Mouse (Mus musculus): ENCODE data around the gene Cnr1.

Gene Cnr1

DNA sequence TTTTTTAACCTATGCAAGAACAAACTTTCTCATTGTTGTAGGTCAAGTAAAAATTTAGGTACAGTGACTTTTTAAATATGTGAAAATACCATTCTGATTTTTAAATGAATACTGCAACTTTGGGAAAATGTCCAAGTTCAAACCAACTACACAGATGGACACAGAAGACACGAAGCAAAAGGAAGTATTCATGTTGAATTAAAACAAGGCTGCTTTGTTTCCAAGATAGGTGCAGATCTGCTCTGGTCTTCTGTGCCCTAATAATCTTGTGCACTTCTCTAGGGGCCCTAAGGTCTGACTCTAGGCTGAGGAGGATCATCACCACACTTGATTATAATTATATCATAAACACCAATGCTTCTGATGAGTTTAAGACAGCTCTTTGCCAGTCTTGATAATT lies 4.1 kb downstream of the Cnr1 start:
- intact Hi-C loops (cut with DNase I) = loop anchor here (10.0 kb wide), 1 partner anchor 194 kb away; no protein-coding TSS in a partner anchor

DNA sequence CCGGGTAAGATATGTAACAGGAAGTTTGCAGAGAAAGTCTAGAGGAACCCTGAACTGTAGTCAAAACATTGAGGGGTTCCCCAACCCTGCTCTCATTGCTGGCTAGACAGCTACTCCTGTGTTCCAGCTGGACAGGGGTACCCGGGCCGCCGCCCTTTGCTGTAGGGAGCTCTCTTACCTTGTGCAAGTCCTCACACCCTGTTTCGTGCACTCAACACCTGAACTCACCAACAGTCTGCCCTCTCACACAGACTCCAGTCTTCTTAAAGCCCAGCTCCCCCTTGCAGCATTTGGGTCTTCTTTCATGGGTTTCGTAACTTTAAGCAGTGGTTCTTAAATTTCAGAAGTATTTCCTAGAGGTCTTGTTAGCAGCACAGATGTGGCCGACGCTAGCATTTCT lies 7.0 kb downstream of the Cnr1 start:
- intact Hi-C loops (cut with DNase I) = no loop called here

DNA sequence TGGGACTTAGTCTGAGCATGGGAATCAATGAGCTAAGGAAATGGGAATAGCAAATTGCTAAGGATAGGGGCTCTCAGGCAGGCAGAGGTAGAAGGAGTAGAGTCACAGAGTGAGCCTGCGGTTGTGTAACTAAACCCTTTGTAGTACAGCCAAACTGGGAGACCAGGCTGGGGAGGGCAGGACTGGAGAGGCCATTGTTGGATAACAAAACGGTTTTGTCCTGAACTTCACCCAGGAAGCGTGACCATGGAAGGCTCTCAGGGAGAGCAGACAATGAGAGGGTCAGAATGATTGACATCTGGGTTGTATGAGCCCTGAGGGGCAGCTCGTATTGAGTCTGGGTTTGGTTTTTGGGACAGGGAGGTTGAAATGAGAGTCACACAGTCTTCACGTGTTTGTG lies 17.2 kb downstream of the Cnr1 start:
- intact Hi-C loops (cut with DNase I) = no loop called here

DNA sequence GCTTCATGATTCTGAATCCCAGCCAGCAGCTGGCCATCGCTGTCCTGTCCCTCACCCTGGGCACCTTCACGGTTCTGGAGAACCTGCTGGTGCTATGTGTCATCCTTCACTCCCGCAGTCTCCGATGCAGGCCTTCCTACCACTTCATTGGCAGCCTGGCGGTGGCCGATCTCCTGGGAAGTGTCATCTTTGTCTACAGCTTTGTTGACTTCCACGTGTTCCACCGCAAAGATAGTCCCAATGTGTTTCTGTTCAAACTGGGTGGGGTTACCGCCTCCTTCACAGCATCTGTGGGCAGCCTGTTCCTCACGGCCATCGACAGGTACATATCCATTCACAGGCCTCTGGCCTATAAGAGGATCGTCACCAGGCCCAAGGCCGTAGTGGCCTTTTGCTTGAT lies 19.5 kb downstream of the Cnr1 start:
- intact Hi-C loops (cut with DNase I) = no loop called here

DNA sequence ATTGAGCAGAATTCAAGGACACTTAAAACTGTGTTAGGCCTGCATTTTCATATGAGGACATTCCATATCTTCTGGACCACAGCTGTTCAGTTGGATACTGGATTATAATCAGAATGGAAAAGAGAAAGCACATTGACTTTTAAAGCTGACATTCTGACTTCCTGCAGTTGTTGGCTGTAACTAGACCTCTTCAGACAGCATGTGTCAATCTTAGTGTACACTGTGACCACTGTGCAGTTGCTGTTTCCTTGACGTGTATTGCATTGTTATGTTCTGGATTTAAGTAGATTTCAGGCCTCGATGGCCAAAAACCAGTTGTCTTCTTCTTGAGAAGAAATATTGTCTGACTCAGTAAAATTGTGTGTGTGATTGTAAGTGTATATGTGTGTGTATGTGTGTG lies 21.3 kb downstream of the Cnr1 start:
- intact Hi-C loops (cut with DNase I) = no loop called here

DNA sequence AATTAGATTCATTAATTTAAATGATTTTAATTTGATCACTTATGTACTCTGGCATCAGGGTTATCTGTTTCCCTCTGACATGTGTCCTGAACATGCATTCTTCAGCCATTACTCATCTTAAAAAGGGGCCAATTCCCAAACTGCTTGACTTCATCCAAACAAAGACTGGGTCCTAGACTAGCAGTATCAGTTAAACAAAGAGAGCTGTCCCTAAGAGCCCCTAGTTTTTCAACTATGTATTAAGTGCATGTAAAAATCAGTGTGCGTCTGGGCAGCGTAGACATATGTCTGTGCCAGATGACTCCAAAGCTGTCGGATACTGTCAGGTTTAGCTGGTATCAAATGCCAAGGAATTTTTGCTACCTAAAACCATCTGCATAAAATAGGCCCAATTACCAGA lies 23.2 kb downstream of the Cnr1 start:
- intact Hi-C loops (cut with DNase I) = no loop called here

DNA sequence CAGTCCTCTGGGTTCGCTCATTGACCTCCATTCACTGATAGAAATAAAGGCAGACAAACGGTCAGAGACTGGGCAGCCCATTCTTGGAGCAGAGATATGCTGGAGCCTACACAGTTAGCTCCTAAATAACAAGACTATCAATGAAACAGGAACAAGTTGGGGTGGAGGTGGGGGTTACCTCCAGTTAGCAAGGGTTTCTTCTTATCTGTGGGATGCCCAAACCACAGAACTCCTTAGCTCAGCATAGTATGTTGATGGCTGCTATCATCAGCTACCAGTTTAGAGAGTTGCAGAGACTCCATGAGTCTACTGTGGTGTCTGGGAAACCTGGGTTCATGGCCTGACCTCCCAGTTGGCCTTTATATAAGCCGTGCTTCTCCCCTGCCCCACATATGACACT lies 33.0 kb downstream of the Cnr1 start:
- intact Hi-C loops (cut with DNase I) = no loop called here

DNA sequence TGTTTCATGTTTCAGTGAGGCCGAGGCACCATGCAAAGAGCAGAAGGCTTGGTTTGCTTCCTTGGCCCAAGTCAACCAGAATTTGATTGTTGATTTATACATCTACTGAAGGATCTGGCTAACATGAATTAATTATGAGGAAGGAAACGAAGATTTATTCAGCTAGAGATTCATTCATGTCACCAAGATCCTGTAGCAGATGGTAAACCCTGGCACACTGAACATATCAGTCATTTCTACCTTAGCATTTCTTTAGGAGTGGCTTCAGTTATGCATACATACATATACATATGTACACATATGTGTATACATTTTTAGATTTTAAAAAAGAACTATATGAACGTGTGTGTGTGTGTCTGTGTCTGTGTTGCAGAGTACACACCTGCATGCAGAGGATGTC lies 34.1 kb downstream of the Cnr1 start:
- intact Hi-C loops (cut with DNase I) = no loop called here

DNA sequence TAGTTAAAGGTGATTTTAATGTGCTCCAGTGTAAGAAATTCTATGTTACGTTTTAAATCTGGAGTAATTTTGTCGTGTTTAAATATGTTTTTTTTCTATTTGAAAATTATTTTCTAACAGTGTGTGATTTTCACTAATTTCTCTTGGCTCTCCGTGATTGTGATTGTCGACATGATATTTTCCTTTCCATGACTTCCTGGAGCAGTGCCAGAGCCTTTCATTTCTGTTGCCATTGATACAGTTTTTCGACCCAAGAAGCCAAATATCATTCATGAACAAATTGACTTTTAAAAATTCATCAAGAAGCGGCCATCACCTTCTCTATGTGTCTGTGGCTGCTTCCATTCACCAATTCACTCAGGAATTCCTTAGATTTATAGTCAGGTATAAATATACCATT lies 35.4 kb downstream of the Cnr1 start:
- intact Hi-C loops (cut with DNase I) = no loop called here

DNA sequence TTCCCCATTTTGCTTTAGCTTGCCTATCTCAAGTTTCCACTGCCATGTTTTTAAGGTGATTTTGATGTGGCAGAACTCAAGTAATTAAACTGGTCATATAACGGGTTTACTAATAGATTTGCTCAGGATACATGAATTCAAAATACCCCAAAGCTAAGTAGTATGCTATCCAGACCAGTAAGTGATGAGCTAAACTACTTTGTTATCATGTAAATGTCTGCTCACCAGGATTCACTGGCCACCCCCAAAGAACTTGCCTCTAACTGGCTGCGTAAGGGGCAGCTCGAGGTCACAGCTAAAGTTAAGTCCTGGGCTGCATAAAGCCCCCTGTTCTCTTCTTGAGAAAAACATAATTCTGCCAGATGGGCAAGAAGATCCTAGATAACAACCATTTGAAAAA lies 46.3 kb downstream of the Cnr1 start:
- intact Hi-C loops (cut with DNase I) = no loop called here

DNA sequence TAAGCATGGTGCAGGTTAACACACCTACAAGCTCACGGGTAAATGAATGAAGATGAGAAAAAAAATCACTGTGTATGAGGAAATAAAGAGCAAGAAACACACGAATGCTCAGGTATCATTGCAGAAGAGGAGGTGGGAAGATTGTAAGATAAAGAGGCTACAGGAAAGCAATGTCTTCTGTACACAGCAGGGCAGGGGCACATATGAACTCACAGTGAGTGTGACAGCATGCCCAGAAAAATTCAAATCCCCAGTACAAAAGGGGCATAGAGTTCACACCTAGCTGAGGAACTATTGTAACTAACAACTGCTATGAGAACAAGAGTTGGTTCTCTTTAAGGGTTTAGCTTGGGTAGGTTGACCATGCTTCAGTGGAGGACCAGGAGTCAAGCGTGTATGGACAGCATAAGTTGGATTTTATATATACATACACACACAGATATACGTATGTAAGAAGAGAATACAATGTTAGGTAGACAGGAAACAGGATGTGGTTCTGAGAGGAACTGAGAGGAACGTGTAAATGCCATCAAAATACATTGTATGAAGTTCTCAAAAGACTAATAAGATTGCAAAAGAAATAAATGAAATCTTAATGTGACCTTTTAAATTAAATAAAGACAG lies 64.2 kb downstream of the Cnr1 start:
- intact Hi-C loops (cut with DNase I) = no loop called here

DNA sequence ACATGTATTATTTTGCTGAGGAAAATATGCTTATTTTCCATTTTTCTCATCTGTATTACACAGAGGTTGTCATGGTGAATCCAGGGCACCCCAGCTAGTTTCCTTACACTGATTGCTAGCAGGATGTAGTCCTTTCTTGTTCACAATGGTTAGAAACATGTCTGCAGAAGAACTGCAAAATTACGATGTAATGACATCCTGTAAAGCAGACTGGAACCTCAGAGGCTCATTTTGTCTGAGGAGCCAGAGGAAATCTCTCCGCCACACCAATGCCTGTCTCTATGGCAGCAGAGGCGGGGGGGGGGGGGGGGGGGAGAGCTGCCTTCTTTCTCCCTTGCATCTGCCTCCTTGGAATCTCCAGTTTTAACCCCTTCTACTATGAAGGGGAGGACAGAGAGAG lies 68.3 kb downstream of the Cnr1 start:
- intact Hi-C loops (cut with DNase I) = no loop called here

DNA sequence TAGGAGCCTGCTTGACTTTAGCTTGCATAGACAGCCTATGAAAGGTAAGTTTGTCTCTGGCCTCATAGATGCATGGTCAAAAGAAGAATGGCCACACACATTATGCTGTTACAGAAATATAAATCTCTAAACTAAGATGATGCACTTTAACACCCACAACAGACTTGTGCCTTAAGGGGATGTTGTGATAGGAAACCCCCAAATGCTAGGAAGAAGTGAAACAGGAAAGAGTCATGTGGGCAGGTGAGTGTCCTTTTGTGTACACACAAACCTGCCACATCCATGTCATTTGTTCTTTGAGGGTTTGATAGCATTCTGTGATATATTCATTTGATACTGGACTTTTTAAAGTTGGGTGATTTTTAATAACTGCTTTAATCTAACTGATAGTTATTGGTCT lies 72.0 kb downstream of the Cnr1 start:
- intact Hi-C loops (cut with DNase I) = no loop called here
